Mouse (Mus musculus): ENCODE measurements around the gene Slc25a30. TPM values are rescaled to one million over a fixed set of nuclear protein-coding genes. Genes with fewer than 3 reads are reported as not detected.

Slc25a30 gene
- polyA plus RNA-seq, 1 experiment from 2014 or later, result 12.8 TPM

DNA sequence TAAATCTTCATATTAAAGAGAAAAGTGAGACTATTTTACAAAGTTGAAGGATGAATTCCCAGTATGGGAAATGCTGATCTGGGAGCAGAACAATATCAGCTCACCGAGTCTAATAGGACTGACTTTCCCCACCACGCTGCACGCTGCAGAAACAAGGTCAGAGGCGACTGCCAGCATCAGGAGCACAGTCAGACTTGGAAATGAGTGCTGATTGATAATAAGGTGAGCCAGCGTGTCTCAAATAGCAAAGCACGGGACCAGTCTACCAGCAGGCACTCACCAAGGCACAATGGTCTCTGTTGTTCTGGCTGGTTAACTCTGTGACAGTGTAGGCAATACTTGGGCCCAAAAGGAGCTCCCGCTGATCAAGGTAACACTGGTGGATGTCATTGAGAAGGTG lies 54.2 kb downstream of the Slc25a30 start:
- no peak overlapping the region for H3K27ac ChIP-seq
- no peaks in the 10 kb centered on the region for H3K4me1 ChIP-seq (replicated peaks; ENCODE audit: control insufficient read depth, insufficient read depth, low read length)
- DNase-seq (ENCODE audit: low spot score) (no peak), ATAC-seq (ENCODE audit: low FRiP score) (no peak)
- 90% methylated on average over 7 of the region's 7 CpGs for WGBS
- H3K4me2 ChIP-seq (replicated peaks), result no peak overlapping the region
- H3K4me3 ChIP-seq (replicated peaks; ENCODE audit: low read length), result no peak overlapping the region
- no peak overlapping the region for H3K9ac ChIP-seq
- H3K27me3 ChIP-seq (ENCODE audit: control insufficient read depth, insufficient read depth, low read length), result no peaks in the 10 kb centered on the region
- peaks cover 94% of the 10 kb centered on the region for H3K36me3 ChIP-seq (replicated peaks; ENCODE audit: control insufficient read depth, insufficient read depth)
- no peaks in the 10 kb centered on the region for H3K9me3 ChIP-seq (ENCODE audit: control insufficient read depth, low read length)

DNA sequence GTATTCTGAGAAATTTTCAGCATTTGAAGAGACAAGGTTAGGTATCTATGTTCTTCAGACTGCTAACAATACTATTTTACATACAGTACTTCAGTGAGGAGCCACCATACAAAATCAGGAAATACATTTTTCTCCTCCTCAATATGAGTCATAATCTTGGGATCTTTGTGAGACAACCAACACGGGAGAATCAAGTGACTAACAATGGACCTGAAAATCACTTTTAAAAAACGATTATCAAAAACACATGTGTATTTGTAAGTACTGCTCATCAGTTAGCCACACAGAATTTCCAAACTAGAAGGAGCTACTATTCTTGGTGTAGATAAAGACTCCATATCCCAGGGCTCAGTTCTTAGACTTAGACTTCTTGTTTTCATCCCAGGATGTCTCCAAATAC lies 55.5 kb downstream of the Slc25a30 start:
- Histone ChIP-seq H3K27ac (no peak overlapping the region), H3K27me3 (ENCODE audit: control insufficient read depth, insufficient read depth, low read length) (no peaks in the 10 kb centered on the region), H3K36me3 (replicated peaks; ENCODE audit: control insufficient read depth, insufficient read depth) (peaks cover 94% of the 10 kb centered on the region), H3K4me1 (replicated peaks; ENCODE audit: control insufficient read depth, insufficient read depth, low read length) (no peaks in the 10 kb centered on the region), H3K4me2 (replicated peaks) (no peak overlapping the region), H3K9ac (no peak overlapping the region), H3K9me3 (ENCODE audit: control insufficient read depth, low read length) (no peaks in the 10 kb centered on the region), H3K4me3 (replicated peaks; ENCODE audit: low read length) (no peak overlapping the region)
- no peak for ATAC-seq (ENCODE audit: low FRiP score)
- DNase-seq (ENCODE audit: low spot score), result no peak
- 90% methylated on average over 2 of the region's 2 CpGs for WGBS

DNA sequence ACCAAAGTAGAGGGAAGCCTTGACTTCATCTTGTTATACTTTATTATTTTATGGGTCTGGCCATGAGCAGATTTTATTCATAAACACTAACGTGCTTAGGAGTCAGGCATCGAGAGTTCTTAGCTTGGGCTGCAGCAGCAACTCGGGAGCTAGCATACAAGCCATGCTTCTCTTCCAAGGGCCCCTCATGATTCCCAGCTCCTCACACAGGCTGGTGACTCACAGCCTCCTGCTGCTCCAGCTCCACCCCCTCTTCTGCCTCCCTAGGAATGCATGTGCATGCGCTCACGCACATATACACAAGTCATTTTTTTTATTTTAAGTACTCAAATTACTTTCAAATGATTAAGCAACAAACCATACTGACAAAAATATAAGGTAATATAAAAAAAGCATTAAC lies 58.7 kb downstream of the Slc25a30 start:
- no peak for DNase-seq (ENCODE audit: low spot score)
- no peak overlapping the region for H3K9ac ChIP-seq
- no peak overlapping the region for H3K27ac ChIP-seq
- no peaks in the 10 kb centered on the region for H3K4me1 ChIP-seq (replicated peaks; ENCODE audit: control insufficient read depth, insufficient read depth, low read length)
- H3K4me2 ChIP-seq (replicated peaks), result no peak overlapping the region
- no peak for ATAC-seq (ENCODE audit: low FRiP score)
- no peaks in the 10 kb centered on the region for H3K27me3 ChIP-seq (ENCODE audit: control insufficient read depth, insufficient read depth, low read length)
- no peaks in the 10 kb centered on the region for H3K9me3 ChIP-seq (ENCODE audit: control insufficient read depth, low read length)
- 90% methylated on average over 5 of the region's 5 CpGs for WGBS
- no peak overlapping the region for H3K4me3 ChIP-seq (replicated peaks; ENCODE audit: low read length)
- peaks cover 89% of the 10 kb centered on the region for H3K36me3 ChIP-seq (replicated peaks; ENCODE audit: control insufficient read depth, insufficient read depth)

DNA sequence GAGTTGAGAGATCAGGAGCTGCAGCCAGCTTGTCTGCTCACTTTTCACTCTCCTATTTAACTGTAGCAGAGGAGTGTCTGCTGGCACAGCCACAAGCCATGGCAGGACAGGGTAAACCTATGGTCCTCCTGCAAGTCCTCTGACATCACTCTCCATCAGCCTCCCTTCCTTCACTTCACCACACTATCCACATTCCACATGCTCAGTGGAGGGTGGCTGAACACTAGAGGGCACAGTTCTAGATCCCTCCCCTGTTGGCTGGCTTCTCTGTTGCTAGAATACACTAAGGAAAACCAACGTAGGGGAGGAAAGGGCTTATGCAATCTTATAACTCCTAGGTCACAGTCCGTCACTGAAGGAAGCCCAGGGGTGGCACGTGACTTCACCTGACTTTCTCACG lies 59.8 kb downstream of the Slc25a30 start:
- Histone ChIP-seq H3K27ac (no peak overlapping the region), H3K9ac (no peak overlapping the region)
- DNase-seq (ENCODE audit: low spot score), result no peak

DNA sequence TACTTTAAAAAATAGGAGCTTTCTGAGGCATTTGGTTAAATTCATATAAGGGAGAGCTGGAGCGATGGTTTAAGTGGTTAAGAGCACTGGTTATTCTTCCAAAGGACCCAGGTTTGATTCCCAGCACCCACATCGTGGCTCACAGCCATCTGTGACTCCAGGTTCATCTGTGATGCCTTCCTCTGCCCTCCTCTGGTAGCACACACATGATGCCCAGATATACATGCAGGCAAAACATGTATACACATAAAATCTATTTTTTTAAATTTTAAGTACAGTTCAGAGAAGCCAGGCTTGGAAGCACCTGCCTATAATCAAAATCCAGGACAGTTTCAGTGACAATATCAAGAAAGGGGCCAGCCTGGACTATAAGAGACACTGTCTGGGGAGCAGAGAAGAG lies 64.0 kb downstream of the Slc25a30 start:
- 97% methylated on average over 2 of the region's 2 CpGs for WGBS
- Histone ChIP-seq H3K27ac (no peak overlapping the region), H3K9me3 (ENCODE audit: control insufficient read depth, low read length) (no peaks in the 10 kb centered on the region), H3K27me3 (ENCODE audit: control insufficient read depth, insufficient read depth, low read length) (no peaks in the 10 kb centered on the region), H3K4me2 (replicated peaks) (no peak overlapping the region), H3K4me1 (replicated peaks; ENCODE audit: control insufficient read depth, insufficient read depth, low read length) (no peaks in the 10 kb centered on the region), H3K36me3 (replicated peaks; ENCODE audit: control insufficient read depth, insufficient read depth) (peaks cover 93% of the 10 kb centered on the region), H3K4me3 (replicated peaks; ENCODE audit: low read length) (no peak overlapping the region), H3K9ac (no peak overlapping the region)
- ATAC-seq (ENCODE audit: low FRiP score) (no peak), DNase-seq (ENCODE audit: low spot score) (no peak)

More for the DNA sequence above, 59.8 kb downstream of the Slc25a30 start:
- H3K9me3 ChIP-seq (ENCODE audit: control insufficient read depth, low read length), result no peaks in the 10 kb centered on the region
- H3K36me3 ChIP-seq (replicated peaks; ENCODE audit: control insufficient read depth, insufficient read depth), result peaks cover 89% of the 10 kb centered on the region
- no peaks in the 10 kb centered on the region for H3K4me1 ChIP-seq (replicated peaks; ENCODE audit: control insufficient read depth, insufficient read depth, low read length)
- no peak overlapping the region for H3K4me3 ChIP-seq (replicated peaks; ENCODE audit: low read length)
- H3K27me3 ChIP-seq (ENCODE audit: control insufficient read depth, insufficient read depth, low read length), result no peaks in the 10 kb centered on the region
- ATAC-seq (ENCODE audit: low FRiP score), result no peak
- no peak overlapping the region for H3K4me2 ChIP-seq (replicated peaks)
- 72% methylated on average over 4 of the region's 4 CpGs for WGBS

DNA sequence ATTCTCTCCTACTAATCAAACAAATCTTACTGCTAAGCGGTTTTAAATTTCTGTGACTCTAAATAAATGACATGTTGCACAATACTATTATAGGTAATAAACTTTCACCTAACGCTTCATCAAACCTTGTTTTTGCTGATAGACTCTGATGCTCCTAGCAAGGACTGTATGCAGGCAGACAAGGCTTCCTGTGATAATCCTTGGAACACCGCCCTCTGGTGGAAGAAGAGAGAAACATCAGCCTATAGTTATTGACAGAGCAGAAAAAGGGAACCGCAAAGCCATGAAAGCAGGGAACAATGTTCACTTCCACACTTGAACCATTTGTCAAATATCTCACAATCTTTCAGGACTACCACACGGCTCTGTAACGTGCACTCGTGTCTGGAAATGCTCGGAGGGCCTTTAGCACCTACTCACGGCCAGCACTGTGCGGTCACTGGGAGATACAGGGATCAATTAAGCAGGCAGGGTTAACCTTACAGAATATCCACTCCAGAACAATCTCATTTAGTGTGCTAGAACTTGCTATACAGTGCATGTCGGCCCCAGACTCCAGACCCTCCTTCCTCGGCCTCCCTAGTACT lies 64.8 kb downstream of the Slc25a30 start:
- DNase-seq (ENCODE audit: low spot score), result peak; percentile 91
- no peaks in the 10 kb centered on the region for H3K4me1 ChIP-seq (replicated peaks; ENCODE audit: control insufficient read depth, insufficient read depth, low read length)
- no peak for ATAC-seq (ENCODE audit: low FRiP score)
- no peak overlapping the region for H3K4me2 ChIP-seq (replicated peaks)
- H3K36me3 ChIP-seq (replicated peaks; ENCODE audit: control insufficient read depth, insufficient read depth), result peaks cover 93% of the 10 kb centered on the region
- no peak overlapping the region for H3K27ac ChIP-seq
- WGBS, result 55% methylated on average over 12 of the region's 12 CpGs
- no peak overlapping the region for H3K9ac ChIP-seq
- no peak overlapping the region for H3K4me3 ChIP-seq (replicated peaks; ENCODE audit: low read length)
- H3K27me3 ChIP-seq (ENCODE audit: control insufficient read depth, insufficient read depth, low read length), result no peaks in the 10 kb centered on the region
- no peaks in the 10 kb centered on the region for H3K9me3 ChIP-seq (ENCODE audit: control insufficient read depth, low read length)

DNA sequence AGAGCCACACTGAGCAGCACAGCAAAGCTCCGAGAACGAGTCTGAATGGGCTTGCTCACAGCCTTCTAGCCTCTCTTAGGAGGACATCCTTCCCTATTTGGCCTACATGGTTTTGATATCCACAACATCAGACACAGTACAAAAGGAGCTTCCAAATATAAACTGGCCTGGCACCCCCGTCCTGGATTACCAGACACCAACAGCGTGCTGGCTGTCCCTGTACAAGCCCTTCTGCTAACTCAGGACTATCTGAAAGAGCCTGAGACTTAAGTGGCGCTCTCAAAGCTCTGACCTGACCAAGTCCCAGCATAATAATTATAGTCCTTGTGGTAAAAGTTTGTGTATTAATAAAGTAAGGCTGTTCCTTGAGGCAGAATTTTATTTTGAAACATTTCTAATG lies 66.7 kb downstream of the Slc25a30 start:
- no peaks in the 10 kb centered on the region for H3K27me3 ChIP-seq (ENCODE audit: control insufficient read depth, insufficient read depth, low read length)
- H3K36me3 ChIP-seq (replicated peaks; ENCODE audit: control insufficient read depth, insufficient read depth), result peaks cover 96% of the 10 kb centered on the region

DNA sequence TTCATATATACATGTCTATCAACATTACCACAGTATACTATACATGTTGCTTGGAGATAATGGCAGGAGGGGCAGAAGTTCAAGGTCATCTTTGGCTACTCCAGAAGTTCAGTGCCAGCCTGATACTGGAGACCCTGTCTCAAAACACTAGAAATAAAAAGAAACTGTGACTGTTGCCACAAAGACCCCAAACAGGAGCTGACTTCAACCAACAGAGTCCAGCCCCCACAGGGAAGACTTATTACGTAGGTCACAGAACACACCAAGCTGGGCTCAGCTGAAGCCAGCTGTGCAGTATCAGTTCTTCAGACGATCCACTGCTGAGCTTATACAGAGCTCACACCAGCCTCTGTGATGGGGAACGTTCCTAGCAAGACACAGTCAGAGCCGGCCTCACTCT lies 70.4 kb downstream of the Slc25a30 start:
- Histone ChIP-seq H3K4me2 (replicated peaks) (no peak overlapping the region), H3K36me3 (replicated peaks; ENCODE audit: control insufficient read depth, insufficient read depth) (peaks cover 93% of the 10 kb centered on the region), H3K9me3 (ENCODE audit: control insufficient read depth, low read length) (no peaks in the 10 kb centered on the region), H3K4me3 (replicated peaks; ENCODE audit: low read length) (no peak overlapping the region), H3K27me3 (ENCODE audit: control insufficient read depth, insufficient read depth, low read length) (no peaks in the 10 kb centered on the region), H3K27ac (no peak overlapping the region), H3K9ac (no peak overlapping the region), H3K4me1 (replicated peaks; ENCODE audit: control insufficient read depth, insufficient read depth, low read length) (no peaks in the 10 kb centered on the region)
- 94% methylated on average over 4 of the region's 4 CpGs for WGBS
- no peak for DNase-seq (ENCODE audit: low spot score)
- ATAC-seq (ENCODE audit: low FRiP score), result no peak

More for the DNA sequence above, 66.7 kb downstream of the Slc25a30 start:
- 91% methylated on average over 5 of the region's 5 CpGs for WGBS
- no peak for ATAC-seq (ENCODE audit: low FRiP score)
- Histone ChIP-seq H3K9me3 (ENCODE audit: control insufficient read depth, low read length) (no peaks in the 10 kb centered on the region), H3K9ac (no peak overlapping the region), H3K4me2 (replicated peaks) (no peak overlapping the region), H3K4me1 (replicated peaks; ENCODE audit: control insufficient read depth, insufficient read depth, low read length) (no peaks in the 10 kb centered on the region), H3K27ac (no peak overlapping the region), H3K4me3 (replicated peaks; ENCODE audit: low read length) (no peak overlapping the region)
- no peak for DNase-seq (ENCODE audit: low spot score)

DNA sequence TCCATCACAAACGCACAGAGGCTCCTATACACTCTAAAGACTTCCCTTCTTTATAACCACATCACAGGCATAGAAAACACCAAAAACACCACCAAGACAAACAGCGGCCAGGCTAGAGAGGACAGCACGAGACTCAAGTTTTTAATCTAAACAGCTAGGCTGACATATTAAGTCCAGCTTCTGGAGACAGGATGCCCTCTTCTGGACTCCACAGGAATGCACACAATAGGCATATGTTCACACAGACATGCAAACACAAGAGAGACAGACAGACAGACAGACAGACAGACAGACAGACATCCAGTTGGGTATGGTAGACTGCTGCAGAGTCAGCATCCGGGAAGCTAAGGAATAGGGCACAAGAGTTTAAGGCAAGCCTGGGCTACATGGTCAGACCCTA lies 73.2 kb downstream of the Slc25a30 start:
- peaks cover 93% of the 10 kb centered on the region for H3K36me3 ChIP-seq (replicated peaks; ENCODE audit: control insufficient read depth, insufficient read depth)
- WGBS, result 81% methylated on average over 4 of the region's 4 CpGs

DNA sequence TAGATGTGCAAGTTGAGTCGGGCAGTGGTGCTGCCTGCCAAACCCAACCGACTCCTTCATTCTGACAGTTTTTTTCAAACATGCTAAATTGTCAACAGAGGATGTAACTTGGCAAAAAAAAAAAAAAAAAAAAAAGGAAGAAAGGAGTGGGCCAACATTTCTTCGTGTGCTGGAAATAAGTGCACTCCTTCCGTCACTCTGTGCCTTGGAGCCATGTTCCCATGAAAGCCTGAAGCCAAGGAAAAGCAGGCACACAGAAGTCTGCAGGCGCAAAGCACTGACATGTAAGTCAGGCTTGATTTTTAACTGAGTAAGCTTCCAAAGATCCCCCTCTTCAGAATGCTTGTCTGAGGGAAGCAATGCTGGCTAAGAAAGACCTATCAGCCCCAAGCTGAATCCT lies 74.2 kb downstream of the Slc25a30 start:
- Histone ChIP-seq H3K27ac (no peak overlapping the region), H3K27me3 (ENCODE audit: control insufficient read depth, insufficient read depth, low read length) (no peaks in the 10 kb centered on the region), H3K9ac (no peak overlapping the region), H3K4me3 (replicated peaks; ENCODE audit: low read length) (no peak overlapping the region), H3K4me2 (replicated peaks) (no peak overlapping the region), H3K36me3 (replicated peaks; ENCODE audit: control insufficient read depth, insufficient read depth) (peaks cover 92% of the 10 kb centered on the region), H3K9me3 (ENCODE audit: control insufficient read depth, low read length) (no peaks in the 10 kb centered on the region), H3K4me1 (replicated peaks; ENCODE audit: control insufficient read depth, insufficient read depth, low read length) (no peaks in the 10 kb centered on the region)
- WGBS, result 87% methylated on average over 5 of the region's 5 CpGs
- DNase-seq (ENCODE audit: low spot score), result no peak
- ATAC-seq (ENCODE audit: low FRiP score), result no peak

More for the DNA sequence above, 73.2 kb downstream of the Slc25a30 start:
- Histone ChIP-seq H3K27ac (no peak overlapping the region), H3K9me3 (ENCODE audit: control insufficient read depth, low read length) (no peaks in the 10 kb centered on the region), H3K4me3 (replicated peaks; ENCODE audit: low read length) (no peak overlapping the region), H3K9ac (no peak overlapping the region), H3K27me3 (ENCODE audit: control insufficient read depth, insufficient read depth, low read length) (no peaks in the 10 kb centered on the region), H3K4me2 (replicated peaks) (no peak overlapping the region), H3K4me1 (replicated peaks; ENCODE audit: control insufficient read depth, insufficient read depth, low read length) (no peaks in the 10 kb centered on the region)
- DNase-seq (ENCODE audit: low spot score), result peak; percentile 35
- no peak for ATAC-seq (ENCODE audit: low FRiP score)
